Mouse (Mus musculus) myocyte (in vitro differentiated cells): ENCODE data around the gene Il17rd. TPM values are rescaled to one million over a fixed set of nuclear protein-coding genes. Genes with fewer than 3 reads are reported as not detected.
A peak's percentile ranks its signal among the peaks of the same experiment; 100 is the strongest.

Experiments used
- H3K27me3 ChIP-seq: one replicate; pipeline ENCODE4 v1.6.1; 2011; ENCODE audit not compliant: control insufficient read depth, insufficient read depth, insufficient read length
- H3K36me3 ChIP-seq: one replicate; pipeline ENCODE4 v1.6.1; 2011; ENCODE audit not compliant: control insufficient read depth, insufficient read depth
- H3K4me2 ChIP-seq: one replicate; pipeline ENCODE4 v1.6.1; 2011; ENCODE audit warnings: low read depth, control low read depth
- H3K4me3 ChIP-seq: one replicate; pipeline ENCODE4 v1.5.1; 2011; ENCODE audit warnings: mild to moderate bottlenecking, control low read depth, moderate library complexity
- H3K79me2 ChIP-seq: one replicate; pipeline ENCODE4 v1.6.1; 2011; ENCODE audit not compliant: control insufficient read depth, insufficient read depth
- H3ac ChIP-seq: one replicate; pipeline ENCODE4 v1.6.1; 2011; ENCODE audit not compliant: control insufficient read depth, insufficient read length
- CEBPB ChIP-seq: IDR thresholded peaks from 2 replicates; pipeline ENCODE4 v1.6.1; 2011; ENCODE audit warnings: mild to moderate bottlenecking, moderate library complexity; ENCODE audit not compliant: poor library complexity, insufficient read depth, severe bottlenecking
- E2F4 ChIP-seq: IDR thresholded peaks from one replicate; pipeline ENCODE4 v1.6.1; 2011; ENCODE audit warnings: mild to moderate bottlenecking, control low read depth, moderate library complexity; ENCODE audit not compliant: insufficient read depth
- MAX ChIP-seq: IDR thresholded peaks from one replicate; pipeline ENCODE4 v1.6.1; 2011; ENCODE audit warnings: low read depth, mild to moderate bottlenecking, control low read depth
- MYOD1 ChIP-seq, 3 experiments: IDR thresholded peaks; one replicate each; pipeline ENCODE4 v1.6.1; 2011; ENCODE audit warnings: control low read depth in 2 of 3, low read depth in 2 of 3, mild to moderate bottlenecking in 2 of 3, moderate library complexity in 1 of 3; ENCODE audit not compliant: insufficient read length in 2 of 3, control insufficient read depth in 1 of 3
- MYOG ChIP-seq, 3 experiments: IDR thresholded peaks; one replicate each; pipeline ENCODE4 v1.6.1; 2011; ENCODE audit warnings: control low read depth in 2 of 3, low read depth in 2 of 3, mild to moderate bottlenecking in 2 of 3; ENCODE audit not compliant: insufficient read length in 2 of 3, control insufficient read depth in 1 of 3, insufficient read depth in 1 of 3
- POLR2A ChIP-seq: IDR thresholded peaks from one replicate; pipeline ENCODE4 v1.6.1; 2011; ENCODE audit warnings: low read depth, mild to moderate bottlenecking, control low read depth, moderate library complexity; ENCODE audit not compliant: insufficient read length
- POLR2AphosphoS2 ChIP-seq: IDR thresholded peaks from one replicate; pipeline ENCODE4 v1.6.1; 2011; ENCODE audit warnings: low read depth, control low read depth; ENCODE audit not compliant: insufficient read length
- REST ChIP-seq: IDR thresholded peaks from one replicate; pipeline ENCODE4 v1.6.1; 2011; ENCODE audit warnings: mild to moderate bottlenecking, control low read depth, moderate library complexity; ENCODE audit not compliant: insufficient read depth, insufficient read length
- SRF ChIP-seq: IDR thresholded peaks from one replicate; pipeline ENCODE4 v1.6.1; 2011; ENCODE audit warnings: low read depth; ENCODE audit not compliant: control insufficient read depth, insufficient read length
- TCF12 ChIP-seq: IDR thresholded peaks from one replicate; pipeline ENCODE4 v1.6.1; 2011; ENCODE audit warnings: mild to moderate bottlenecking, control low read depth; ENCODE audit not compliant: poor library complexity, insufficient read depth, severe bottlenecking
- TCF3 ChIP-seq: IDR thresholded peaks from one replicate; pipeline ENCODE4 v1.6.1; 2011; ENCODE audit warnings: low read depth, control low read depth; ENCODE audit not compliant: insufficient read length
- USF1 ChIP-seq: IDR thresholded peaks from one replicate; pipeline ENCODE4 v1.6.1; 2011; ENCODE audit warnings: low read depth, mild to moderate bottlenecking, control low read depth, moderate library complexity
- polyA plus RNA-seq: library from polyadenylated mRNA; unstranded; fragments of >200 nt; fragmentation: generic; extraction: Trizol; gene quantifications from one replicate; pipeline ENCODE4 v1.2.1, GENCODE M21; 2012; ENCODE audit warnings: missing spikeins

Gene Il17rd
- polyA plus RNA-seq, 1 experiment = 1.9 TPM

GRCm38 (mm10) chr14:27066171-27066929 is 27.6 kb downstream of the Il17rd start:
- Histone ChIP-seq H3K27me3 (no peaks in the 10 kb centered on the region), H3K79me2 (no peaks in the 10 kb centered on the region), H3ac (no peak overlapping the region), H3K4me2 (no peak overlapping the region), H3K36me3 (no peaks in the 10 kb centered on the region), H3K4me3 (no peak overlapping the region)
- TF ChIP-seq CEBPB = no peak
- no peak for TF ChIP-seq REST
- TF ChIP-seq MYOD1 (IDR thresholded peaks at IDR 0.05; ENCODE audit: control insufficient read depth in 1 of 3, insufficient read length in 2 of 3, low read depth in 2 of 3) = no peak
- TF ChIP-seq SRF = no peak
- TF ChIP-seq TCF12 = no peak
- TF ChIP-seq USF1 = no peak
- no peak for TF ChIP-seq MAX

DNA sequence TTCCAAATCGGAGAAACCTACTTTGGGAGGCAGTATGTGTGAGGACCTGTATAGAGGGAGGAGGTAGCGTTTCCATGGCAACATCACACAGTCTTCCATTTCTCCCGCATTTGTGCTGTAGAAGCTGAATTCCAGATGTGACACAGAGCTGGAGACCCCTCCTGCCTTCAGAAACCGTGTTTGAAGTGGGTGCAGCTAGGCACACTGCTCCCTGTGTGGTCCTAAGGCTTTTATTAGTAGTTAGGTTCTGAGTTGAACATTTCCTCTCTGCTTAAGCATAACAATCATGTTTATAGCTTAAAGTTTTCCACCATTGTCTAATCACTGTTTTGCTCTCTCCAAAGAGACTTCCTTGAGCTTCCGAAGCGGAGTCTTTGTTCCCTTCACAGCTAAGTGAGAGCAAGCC is 29.1 kb downstream of the Il17rd start:
- no peak overlapping the region for H3K4me2 ChIP-seq
- no peak overlapping the region for H3K4me3 ChIP-seq
- H3K27me3 ChIP-seq = no peaks in the 10 kb centered on the region
- H3K36me3 ChIP-seq = no peaks in the 10 kb centered on the region
- no peaks in the 10 kb centered on the region for H3K79me2 ChIP-seq
- TF ChIP-seq TCF3 (no peak), CEBPB (no peak), E2F4 (no peak), SRF (no peak), TCF12 (no peak), POLR2AphosphoS2 (no peak), MYOD1 (IDR thresholded peaks at IDR 0.05; ENCODE audit: control insufficient read depth in 1 of 3, insufficient read length in 2 of 3, low read depth in 2 of 3) (no peak), POLR2A (no peak), MAX (no peak), REST (no peak), MYOG (IDR thresholded peaks at IDR 0.05; ENCODE audit: control insufficient read depth in 1 of 3, insufficient read depth in 1 of 3, insufficient read length in 2 of 3, low read depth in 2 of 3) (no peak), USF1 (no peak)
- H3ac ChIP-seq = no peak overlapping the region

- Histone ChIP-seq H3K79me2 (no peaks in the 10 kb centered on the region), H3ac (no peak overlapping the region), H3K27me3 (no peaks in the 10 kb centered on the region), H3K4me3 (no peak overlapping the region), H3K36me3 (no peaks in the 10 kb centered on the region), H3K4me2 (peak overlapping the region; percentile 79)
- TF ChIP-seq TCF12 = no peak
Measured at GRCm38 (mm10) chr14:27069434-27070097, 30.8 kb downstream of the Il17rd start.

DNA sequence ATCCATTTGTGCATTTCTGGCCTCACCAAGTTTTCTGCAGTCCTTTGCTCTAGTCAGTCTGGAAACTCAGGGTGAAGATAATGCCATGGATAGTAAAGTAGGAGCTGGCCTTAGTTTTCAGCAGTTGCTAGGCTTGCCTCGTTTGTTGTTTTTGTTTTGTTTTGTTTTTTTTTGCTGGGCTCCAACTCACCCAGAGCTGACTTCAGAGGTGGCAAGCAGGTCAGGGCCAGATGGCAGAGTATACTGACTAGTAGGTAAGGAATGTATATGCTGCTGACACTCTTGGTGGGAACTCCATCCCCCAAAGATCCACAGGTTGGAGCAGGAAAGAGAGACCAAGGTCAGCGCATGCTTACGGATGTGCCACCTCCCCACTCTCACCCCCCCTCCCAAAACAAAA is 31.4 kb downstream of the Il17rd start:
- Histone ChIP-seq H3K79me2 (no peaks in the 10 kb centered on the region), H3K4me3 (no peak overlapping the region), H3K27me3 (no peaks in the 10 kb centered on the region), H3K36me3 (no peaks in the 10 kb centered on the region), H3ac (no peak overlapping the region), H3K4me2 (peak overlapping the region; percentile 79)
- TF ChIP-seq MAX (no peak), POLR2A (no peak), REST (no peak), USF1 (no peak), TCF12 (no peak), MYOG (IDR thresholded peaks at IDR 0.05; ENCODE audit: control insufficient read depth in 1 of 3, insufficient read depth in 1 of 3, insufficient read length in 2 of 3, low read depth in 2 of 3) (no peak), POLR2AphosphoS2 (no peak), SRF (no peak), CEBPB (no peak), E2F4 (no peak), TCF3 (no peak), MYOD1 (IDR thresholded peaks at IDR 0.05; ENCODE audit: control insufficient read depth in 1 of 3, insufficient read length in 2 of 3, low read depth in 2 of 3) (no peak)

GRCm38 (mm10) chr14:27070758-27071157 is 32.0 kb downstream of the Il17rd start:
- Histone ChIP-seq H3ac (no peak overlapping the region), H3K36me3 (no peaks in the 10 kb centered on the region), H3K27me3 (no peaks in the 10 kb centered on the region), H3K4me2 (peak overlapping the region; percentile 79), H3K79me2 (no peaks in the 10 kb centered on the region), H3K4me3 (no peak overlapping the region)
- TF ChIP-seq TCF3 (no peak), MYOG (IDR thresholded peaks at IDR 0.05; ENCODE audit: control insufficient read depth in 1 of 3, insufficient read depth in 1 of 3, insufficient read length in 2 of 3, low read depth in 2 of 3) (no peak), MYOD1 (IDR thresholded peaks at IDR 0.05; ENCODE audit: control insufficient read depth in 1 of 3, insufficient read length in 2 of 3, low read depth in 2 of 3) (no peak), SRF (no peak)
